Mouse (Mus musculus) testis, adult 2 months (tissue): ENCODE measurements around the gene Shisa8. TPM values are rescaled to one million over a fixed set of nuclear protein-coding genes. Genes with fewer than 3 reads are reported as not detected.

ENCODE experiments used
- H3K27ac ChIP-seq: fragments of 200-500 bp; 2 replicates; pipeline ENCODE4 v1.5.1; 2012; ENCODE audit warnings: low read depth, low read length; ENCODE audit not compliant: control insufficient read depth, insufficient read depth
- H3K27me3 ChIP-seq: fragments of 200-500 bp; 2 replicates; pipeline ENCODE4 v1.6.1; 2012; ENCODE audit warnings: mild to moderate bottlenecking, low read length, moderate library complexity; ENCODE audit not compliant: control insufficient read depth, insufficient read depth
- H3K36me3 ChIP-seq: fragments of 200-500 bp; 2 replicates; pipeline ENCODE4 v1.6.1; 2012; ENCODE audit warnings: mild to moderate bottlenecking, low read length; ENCODE audit not compliant: control insufficient read depth, insufficient read depth
- H3K4me1 ChIP-seq: fragments of 200-500 bp; 2 replicates; pipeline ENCODE4 v1.6.1; 2012; ENCODE audit warnings: low read length; ENCODE audit not compliant: control insufficient read depth, insufficient read depth
- H3K4me3 ChIP-seq: fragments of 200-500 bp; 2 replicates; pipeline ENCODE4 v1.5.1; 2012; ENCODE audit warnings: low read depth, mild to moderate bottlenecking, low read length, moderate library complexity, mixed read lengths; ENCODE audit not compliant: control insufficient read depth
- CTCF ChIP-seq: fragments of 200-500 bp; IDR thresholded peaks from 2 replicates; pipeline ENCODE4 v1.5.1; 2012; ENCODE audit warnings: low read depth, mild to moderate bottlenecking, inconsistent platforms, low read length, moderate library complexity; ENCODE audit not compliant: control insufficient read depth, insufficient read depth, insufficient replicate concordance
- POLR2A ChIP-seq: fragments of 200-500 bp; IDR thresholded peaks from 2 replicates; pipeline ENCODE4 v1.6.1; 2012; ENCODE audit warnings: low read depth, mild to moderate bottlenecking, inconsistent platforms, low read length, moderate library complexity; ENCODE audit not compliant: control insufficient read depth
- polyA plus RNA-seq: library from polyadenylated mRNA; depleted of rRNA; stranded (reverse); fragments of >200 nt; gene quantifications from 2 replicates; pipeline ENCODE4 v1.2.3, GENCODE M21; 2012

The Shisa8 gene
- polyA plus RNA-seq, 1 experiment, result 0.31 TPM

GRCm38 (mm10) chr15:82170437-82171377, 41.9 kb downstream of the Shisa8 start:
- H3K4me1 ChIP-seq, result no peaks in the 10 kb centered on the region
- no peak overlapping the region for H3K27ac ChIP-seq
- H3K27me3 ChIP-seq, result no peaks in the 10 kb centered on the region
- no peak overlapping the region for H3K4me3 ChIP-seq
- no peak for TF ChIP-seq POLR2A
- no peak for TF ChIP-seq CTCF
- no peaks in the 10 kb centered on the region; the same call in 1 of the 2 replicates for H3K36me3 ChIP-seq

GRCm38 (mm10) chr15:82169671-82170070, 42.9 kb downstream of the Shisa8 start:
- Histone ChIP-seq H3K27ac (no peak overlapping the region), H3K27me3 (no peaks in the 10 kb centered on the region), H3K36me3 (no peaks in the 10 kb centered on the region; the same call in 1 of the 2 replicates), H3K4me1 (no peaks in the 10 kb centered on the region), H3K4me3 (no peak overlapping the region)
- no peak for TF ChIP-seq CTCF

- H3K36me3 ChIP-seq, result no peaks in the 10 kb centered on the region; the same call in 1 of the 2 replicates
- no peaks in the 10 kb centered on the region for H3K27me3 ChIP-seq
- H3K27ac ChIP-seq, result no peak overlapping the region
- no peaks in the 10 kb centered on the region for H3K4me1 ChIP-seq
- TF ChIP-seq CTCF (no peak), POLR2A (no peak)
- no peak overlapping the region for H3K4me3 ChIP-seq
These were observed 45.1 kb downstream of the Shisa8 start for GRCm38 (mm10) chr15:82167201-82168168.

GRCm38 (mm10) chr15:82166240-82167100, 46.1 kb downstream of the Shisa8 start:
- H3K27me3 ChIP-seq, result no peaks in the 10 kb centered on the region
- TF ChIP-seq POLR2A, result no peak
- no peak for TF ChIP-seq CTCF
- H3K27ac ChIP-seq, result no peak overlapping the region
- H3K4me3 ChIP-seq, result no peak overlapping the region
- no peaks in the 10 kb centered on the region for H3K4me1 ChIP-seq
- H3K36me3 ChIP-seq, result no peaks in the 10 kb centered on the region; the same call in 1 of the 2 replicates

- TF ChIP-seq POLR2A, result no peak
- peak; percentile 74; the same call in 1 of the 2 replicates for TF ChIP-seq CTCF
- Histone ChIP-seq H3K4me3 (no peak overlapping the region), H3K27me3 (no peaks in the 10 kb centered on the region), H3K4me1 (no peaks in the 10 kb centered on the region), H3K27ac (no peak overlapping the region), H3K36me3 (no peaks in the 10 kb centered on the region; the same call in 1 of the 2 replicates)
These were observed 47.0 kb downstream of the Shisa8 start for GRCm38 (mm10) chr15:82165332-82166239.

GRCm38 (mm10) chr15:82164496-82164895, 48.1 kb downstream of the Shisa8 start:
- TF ChIP-seq POLR2A, result no peak
- no peak for TF ChIP-seq CTCF
- Histone ChIP-seq H3K27ac (no peak overlapping the region), H3K4me1 (no peaks in the 10 kb centered on the region), H3K27me3 (no peaks in the 10 kb centered on the region), H3K36me3 (no peaks in the 10 kb centered on the region), H3K4me3 (no peak overlapping the region)
